Mouse (Mus musculus): ENCODE results near the gene Rbp7. TPM values are rescaled to one million over a fixed set of nuclear protein-coding genes. Genes with fewer than 3 reads are reported as not detected.

Rbp7 gene
- polyA plus RNA-seq, 1 experiment from 2014 or later, result 0.90 TPM

- peaks cover 5% of the 10 kb centered on the region; the same call in 1 of the 2 replicates for H3K36me3 ChIP-seq
- no peak overlapping the region for H3K4me3 ChIP-seq (replicated peaks)
- 72% methylated on average over 5 of the region's 5 CpGs for WGBS
- H3K4me1 ChIP-seq, result peaks cover 54% of the 10 kb centered on the region
- no peaks in the 10 kb centered on the region for H3K9me3 ChIP-seq (replicated peaks)
- H3K27me3 ChIP-seq, result no peaks in the 10 kb centered on the region
- no peak overlapping the region for H3K27ac ChIP-seq
- no peak overlapping the region for H3K4me2 ChIP-seq
- no peak for ATAC-seq (replicated peaks; ENCODE audit: low FRiP score)
- H3K9ac ChIP-seq, result no peak overlapping the region
Measured at GRCm38 (mm10) chr4:149417854-149418365, 36.9 kb downstream of the Rbp7 start.

- 53% methylated on average over 2 of the region's 2 CpGs for WGBS
- no peak overlapping the region for H3K9ac ChIP-seq
- no peak overlapping the region for H3K4me2 ChIP-seq
- no peak overlapping the region; the same call in 1 of the 2 replicates for H3K27ac ChIP-seq
- H3K36me3 ChIP-seq, result peaks cover 10% of the 10 kb centered on the region; the same call in 1 of the 2 replicates
- no peak overlapping the region for H3K4me3 ChIP-seq (replicated peaks)
- no peak for ATAC-seq (replicated peaks; ENCODE audit: low FRiP score)
- no peaks in the 10 kb centered on the region for H3K27me3 ChIP-seq
- H3K4me1 ChIP-seq, result peaks cover 49% of the 10 kb centered on the region
- no peaks in the 10 kb centered on the region for H3K9me3 ChIP-seq (replicated peaks)
Measured at GRCm38 (mm10) chr4:149416986-149417385, 37.8 kb downstream of the Rbp7 start.

GRCm38 (mm10) chr4:149416417-149416816 is 38.4 kb downstream of the Rbp7 start:
- Histone ChIP-seq H3K4me3 (replicated peaks) (no peak overlapping the region), H3K36me3 (peaks cover 12% of the 10 kb centered on the region; the same call in 1 of the 2 replicates), H3K4me1 (peaks cover 44% of the 10 kb centered on the region), H3K9me3 (replicated peaks) (no peaks in the 10 kb centered on the region), H3K9ac (no peak overlapping the region), H3K27me3 (no peaks in the 10 kb centered on the region), H3K4me2 (0 out of 2 replicates have a peak overlapping the region, but pooled peaks have one; percentile 17), H3K27ac (peak overlapping the region; percentile 74)
- no peak for ATAC-seq (replicated peaks; ENCODE audit: low FRiP score)
- WGBS, result 66% methylated on average over 10 of the region's 10 CpGs

DNA sequence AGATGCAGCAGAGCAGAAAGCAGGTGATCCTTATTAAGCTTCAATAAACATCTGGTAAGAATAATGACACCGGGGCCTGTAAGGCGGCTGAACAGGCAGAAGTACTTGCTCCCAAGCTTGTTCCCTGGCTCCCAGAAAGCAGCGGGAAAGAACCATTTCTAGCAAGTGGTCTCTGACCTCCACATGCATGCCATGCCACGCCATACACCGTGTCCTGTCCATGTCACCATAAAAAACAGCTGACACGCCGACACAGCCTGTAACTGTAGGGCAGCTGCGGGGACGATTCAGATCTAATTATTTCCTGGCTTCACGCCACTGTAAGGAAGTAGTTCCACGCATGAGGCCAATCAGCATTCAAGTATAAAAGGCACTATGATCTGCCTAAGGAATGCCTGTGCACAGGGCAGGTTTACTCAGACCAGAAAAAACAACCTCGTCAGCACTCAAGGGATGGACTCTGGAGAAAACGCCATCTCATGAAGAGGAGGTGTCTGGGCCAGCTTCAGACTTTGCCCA is 39.1 kb downstream of the Rbp7 start:
- H3K4me3 ChIP-seq (replicated peaks), result no peak overlapping the region
- peak overlapping the region; percentile 74 for H3K27ac ChIP-seq
- H3K9me3 ChIP-seq (replicated peaks), result no peaks in the 10 kb centered on the region
- peak overlapping the region; percentile 12 for H3K4me2 ChIP-seq
- WGBS, result 18% methylated on average over 13 of the region's 13 CpGs
- peak; percentile 76 for ATAC-seq (replicated peaks; ENCODE audit: low FRiP score)
- peaks cover 43% of the 10 kb centered on the region for H3K4me1 ChIP-seq
- H3K27me3 ChIP-seq, result no peaks in the 10 kb centered on the region
- H3K9ac ChIP-seq, result no peak overlapping the region
- peaks cover 12% of the 10 kb centered on the region; the same call in 1 of the 2 replicates for H3K36me3 ChIP-seq

- Histone ChIP-seq H3K4me2 (no peak overlapping the region), H3K4me1 (peaks cover 40% of the 10 kb centered on the region), H3K27ac (no peak overlapping the region), H3K9me3 (replicated peaks) (no peaks in the 10 kb centered on the region), H3K9ac (no peak overlapping the region), H3K27me3 (no peaks in the 10 kb centered on the region), H3K4me3 (replicated peaks) (no peak overlapping the region), H3K36me3 (peaks cover 19% of the 10 kb centered on the region; the same call in 1 of the 2 replicates)
- WGBS, result 95% methylated on average over 3 of the region's 3 CpGs
- no peak for ATAC-seq (replicated peaks; ENCODE audit: low FRiP score)
Measured at GRCm38 (mm10) chr4:149414259-149414658, 40.5 kb downstream of the Rbp7 start.

DNA sequence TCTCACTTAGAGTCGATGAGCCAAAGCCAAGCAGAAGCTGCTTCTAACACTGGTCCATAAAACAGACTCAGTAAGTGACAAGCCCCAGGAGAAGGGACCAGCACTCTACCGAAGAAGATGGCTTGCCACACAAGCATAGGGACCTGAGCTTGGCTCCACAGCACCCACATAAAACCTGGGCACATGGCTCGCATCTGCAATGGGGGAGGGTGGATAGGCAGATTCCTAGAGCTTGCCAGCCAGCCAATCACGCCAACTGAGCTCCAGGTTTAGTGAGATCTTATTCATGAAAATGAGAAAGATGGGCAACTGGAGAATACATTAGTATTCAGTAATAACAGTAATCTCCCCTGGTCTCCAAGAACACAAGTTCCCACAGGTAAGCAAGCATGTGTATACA is 45.0 kb downstream of the Rbp7 start:
- H3K4me3 ChIP-seq (replicated peaks), result no peak overlapping the region
- ATAC-seq (replicated peaks; ENCODE audit: low FRiP score), result no peak
- H3K9ac ChIP-seq, result no peak overlapping the region
- H3K4me1 ChIP-seq, result peaks cover 18% of the 10 kb centered on the region
- WGBS, result 82% methylated on average over 4 of the region's 4 CpGs
- peaks cover 22% of the 10 kb centered on the region; the same call in 1 of the 2 replicates for H3K36me3 ChIP-seq
- no peaks in the 10 kb centered on the region for H3K9me3 ChIP-seq (replicated peaks)
- H3K27ac ChIP-seq, result no peak overlapping the region
- H3K27me3 ChIP-seq, result no peaks in the 10 kb centered on the region
- H3K4me2 ChIP-seq, result no peak overlapping the region

GRCm38 (mm10) chr4:149408331-149408730 is 46.4 kb downstream of the Rbp7 start:
- H3K4me1 ChIP-seq, result peaks cover 32% of the 10 kb centered on the region
- no peak overlapping the region for H3K4me2 ChIP-seq
- H3K9me3 ChIP-seq (replicated peaks), result no peaks in the 10 kb centered on the region
- no peaks in the 10 kb centered on the region for H3K27me3 ChIP-seq
- WGBS, result 90% methylated on average over 6 of the region's 6 CpGs
- H3K4me3 ChIP-seq (replicated peaks), result no peak overlapping the region
- H3K36me3 ChIP-seq, result peaks cover 22% of the 10 kb centered on the region; the same call in 1 of the 2 replicates
- ATAC-seq (replicated peaks; ENCODE audit: low FRiP score), result no peak
- no peak overlapping the region for H3K9ac ChIP-seq
- H3K27ac ChIP-seq, result no peak overlapping the region

DNA sequence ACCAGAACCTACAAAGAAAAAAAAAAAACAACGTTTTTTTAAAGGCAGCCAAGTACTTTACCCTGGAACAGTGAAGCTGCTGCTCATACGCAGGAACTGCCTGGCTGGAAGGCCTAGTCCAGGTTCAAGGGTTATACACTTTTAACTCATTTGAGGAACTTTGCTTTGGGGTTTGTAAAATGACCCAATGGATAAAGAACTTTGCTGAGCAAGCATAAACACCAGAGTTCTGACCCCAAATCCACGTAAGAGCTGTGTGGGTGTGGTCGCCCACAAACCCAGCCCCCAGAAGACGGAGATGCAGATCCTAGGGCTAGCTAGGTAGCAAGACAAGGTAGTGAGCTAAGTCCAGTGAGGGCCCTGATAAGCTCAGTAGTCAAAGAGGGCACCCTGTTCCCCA is 47.3 kb downstream of the Rbp7 start:
- ATAC-seq (replicated peaks; ENCODE audit: low FRiP score), result no peak
- H3K9ac ChIP-seq, result no peak overlapping the region
- peaks cover 40% of the 10 kb centered on the region for H3K4me1 ChIP-seq
- WGBS, result 76% methylated on average over 5 of the region's 5 CpGs
- no peak overlapping the region for H3K4me2 ChIP-seq
- H3K9me3 ChIP-seq (replicated peaks), result no peaks in the 10 kb centered on the region
- peaks cover 19% of the 10 kb centered on the region; the same call in 1 of the 2 replicates for H3K36me3 ChIP-seq
- no peaks in the 10 kb centered on the region for H3K27me3 ChIP-seq
- no peak overlapping the region for H3K4me3 ChIP-seq (replicated peaks)
- no peak overlapping the region for H3K27ac ChIP-seq

- Histone ChIP-seq H3K4me1 (peaks cover 53% of the 10 kb centered on the region), H3K4me3 (replicated peaks) (no peak overlapping the region), H3K9ac (no peak overlapping the region), H3K36me3 (peaks cover 13% of the 10 kb centered on the region; the same call in 1 of the 2 replicates), H3K4me2 (no peak overlapping the region), H3K9me3 (replicated peaks) (no peaks in the 10 kb centered on the region), H3K27me3 (no peaks in the 10 kb centered on the region), H3K27ac (0 out of 2 replicates have a peak overlapping the region, but pooled peaks have one; percentile 37)
- no peak for ATAC-seq (replicated peaks; ENCODE audit: low FRiP score)
- 68% methylated on average over 16 of the region's 16 CpGs for WGBS
Measured at GRCm38 (mm10) chr4:149405713-149406443, 48.9 kb downstream of the Rbp7 start.

GRCm38 (mm10) chr4:149404640-149405465 is 49.9 kb downstream of the Rbp7 start:
- Histone ChIP-seq H3K9ac (no peak overlapping the region), H3K4me2 (no peak overlapping the region), H3K4me1 (peaks cover 56% of the 10 kb centered on the region), H3K27ac (0 out of 2 replicates have a peak overlapping the region, but pooled peaks have one; percentile 58), H3K27me3 (no peaks in the 10 kb centered on the region), H3K9me3 (replicated peaks) (no peaks in the 10 kb centered on the region), H3K4me3 (replicated peaks) (no peak overlapping the region), H3K36me3 (peaks cover 6% of the 10 kb centered on the region; the same call in 1 of the 2 replicates)
- 62% methylated on average over 19 of the region's 19 CpGs for WGBS
- no peak for ATAC-seq (replicated peaks; ENCODE audit: low FRiP score)

- H3K9me3 ChIP-seq (replicated peaks), result no peaks in the 10 kb centered on the region
- H3K4me3 ChIP-seq (replicated peaks), result no peak overlapping the region
- H3K27me3 ChIP-seq, result no peaks in the 10 kb centered on the region
- H3K4me1 ChIP-seq, result peaks cover 63% of the 10 kb centered on the region
- ATAC-seq (replicated peaks; ENCODE audit: low FRiP score), result no peak
- WGBS, result 18% methylated on average over 6 of the region's 6 CpGs
- 0 out of 2 replicates have a peak overlapping the region, but pooled peaks have one; percentile 27 for H3K27ac ChIP-seq
- H3K36me3 ChIP-seq, result peaks cover 11% of the 10 kb centered on the region
- 0 out of 2 replicates have a peak overlapping the region, but pooled peaks have one; percentile 12 for H3K4me2 ChIP-seq
- H3K9ac ChIP-seq, result no peak overlapping the region
Measured at GRCm38 (mm10) chr4:149403037-149403436, 51.7 kb downstream of the Rbp7 start.

Measured in kidney, embryonic 15.5 days (tissue).